Mouse (Mus musculus): Measurements from ENCODE around the gene Pcsk4. TPM values are rescaled to one million over a fixed set of nuclear protein-coding genes. Genes with fewer than 3 reads are reported as not detected.
A peak's percentile ranks its signal among the peaks of the same experiment; 100 is the strongest.

The Pcsk4 gene
- polyA plus RNA-seq, 1 experiment from 2014 or later = 1.9 TPM

DNA sequence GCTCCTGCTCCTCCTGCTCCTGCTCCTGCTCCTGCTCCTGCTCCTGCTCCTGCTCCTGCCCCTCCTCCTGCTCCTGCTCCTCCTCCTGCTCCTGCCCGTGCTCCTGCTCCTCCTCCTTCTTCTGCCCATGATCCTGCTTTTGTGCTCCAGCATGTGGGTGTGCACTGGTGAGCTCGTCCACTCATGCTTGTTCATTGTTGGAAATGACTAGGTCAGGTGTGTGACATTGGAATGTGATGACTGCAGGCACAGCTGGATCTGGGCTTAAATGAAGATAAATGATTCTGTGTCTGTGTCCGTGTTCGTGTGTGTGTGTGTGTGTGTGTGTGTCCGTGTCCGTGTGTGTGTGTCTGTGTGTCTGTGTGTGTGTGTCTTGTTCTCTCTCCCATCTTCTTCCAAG lies 39.1 kb upstream of the Pcsk4 start:
- Histone ChIP-seq H3K4me3 (ENCODE audit: low read length) (no peak overlapping the region), H3K36me3 (ENCODE audit: control insufficient read depth, insufficient read depth) (no peaks in the 10 kb centered on the region), H3K4me1 (ENCODE audit: control insufficient read depth, insufficient read depth, low read length) (no peaks in the 10 kb centered on the region), H3K27me3 (ENCODE audit: control insufficient read depth, insufficient read depth, low read length) (peaks cover 25% of the 10 kb centered on the region), H3K4me2 (ENCODE audit: low read depth, low read length) (no peak overlapping the region), H3K9me3 (replicated peaks; ENCODE audit: control insufficient read depth, low read length) (peaks cover 2% of the 10 kb centered on the region; the same call in 1 of the 2 replicates), H3K27ac (ENCODE audit: low read length) (no peak overlapping the region), H3K9ac (ENCODE audit: low read length) (no peak overlapping the region)
- no peak for ATAC-seq (replicated peaks; ENCODE audit: extremely low read depth, insufficient read depth, low FRiP score)
- 78% methylated on average over 6 of the region's 6 CpGs for WGBS

DNA sequence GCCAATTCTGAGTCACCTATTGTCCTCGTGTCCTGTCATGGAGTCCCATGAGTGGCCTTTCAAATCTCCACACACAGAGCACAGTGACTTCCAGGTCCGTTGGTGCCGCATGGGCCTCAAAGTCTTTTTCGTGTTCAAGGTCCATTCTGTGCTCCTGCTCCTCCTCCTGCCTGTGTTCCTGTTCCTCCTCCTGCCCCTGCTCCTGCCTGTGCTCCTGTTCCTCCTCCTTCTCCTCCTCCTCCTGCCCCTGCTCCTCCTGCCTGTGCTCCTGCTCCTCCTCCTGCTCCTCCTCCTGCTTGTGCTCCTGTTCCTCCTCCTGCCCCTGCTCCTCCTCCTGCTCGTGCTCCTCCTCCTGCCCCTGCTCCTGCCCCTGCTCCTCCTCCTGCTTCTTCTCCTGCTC lies 38.7 kb upstream of the Pcsk4 start:
- no peak overlapping the region for H3K4me3 ChIP-seq (ENCODE audit: low read length)
- no peaks in the 10 kb centered on the region for H3K36me3 ChIP-seq (ENCODE audit: control insufficient read depth, insufficient read depth)
- no peak overlapping the region for H3K9ac ChIP-seq (ENCODE audit: low read length)
- H3K27ac ChIP-seq (ENCODE audit: low read length) = no peak overlapping the region
- H3K9me3 ChIP-seq (replicated peaks; ENCODE audit: control insufficient read depth, low read length) = peaks cover 2% of the 10 kb centered on the region; the same call in 1 of the 2 replicates
- no peak for ATAC-seq (replicated peaks; ENCODE audit: extremely low read depth, insufficient read depth, low FRiP score)
- H3K27me3 ChIP-seq (ENCODE audit: control insufficient read depth, insufficient read depth, low read length) = peaks cover 26% of the 10 kb centered on the region
- 53% methylated on average over 5 of the region's 5 CpGs for WGBS
- H3K4me2 ChIP-seq (ENCODE audit: low read depth, low read length) = no peak overlapping the region
- no peaks in the 10 kb centered on the region for H3K4me1 ChIP-seq (ENCODE audit: control insufficient read depth, insufficient read depth, low read length)

DNA sequence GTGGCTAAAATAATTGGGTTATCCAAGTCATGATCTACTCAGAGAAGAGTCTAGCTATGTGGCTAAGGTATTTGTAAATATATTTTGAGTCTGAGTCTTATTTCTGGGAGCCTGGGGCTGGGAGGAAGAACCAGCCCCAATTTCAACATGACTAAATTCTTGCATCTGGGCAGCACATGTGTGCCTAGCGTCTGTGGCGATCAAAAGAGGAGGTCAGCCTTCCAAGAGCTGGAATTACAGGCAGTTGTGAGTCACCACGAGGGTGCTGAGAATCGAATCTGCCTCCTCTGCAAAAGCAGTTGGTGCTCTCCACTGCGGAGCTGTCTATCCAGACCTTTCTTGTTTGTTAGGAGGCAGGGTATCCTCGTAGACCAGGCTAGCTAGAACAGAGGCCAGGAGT lies 36.4 kb upstream of the Pcsk4 start:
- no peak for ATAC-seq (replicated peaks; ENCODE audit: extremely low read depth, insufficient read depth, low FRiP score)
- H3K27me3 ChIP-seq (ENCODE audit: control insufficient read depth, insufficient read depth, low read length) = peaks cover 32% of the 10 kb centered on the region
- H3K36me3 ChIP-seq (ENCODE audit: control insufficient read depth, insufficient read depth) = no peaks in the 10 kb centered on the region

DNA sequence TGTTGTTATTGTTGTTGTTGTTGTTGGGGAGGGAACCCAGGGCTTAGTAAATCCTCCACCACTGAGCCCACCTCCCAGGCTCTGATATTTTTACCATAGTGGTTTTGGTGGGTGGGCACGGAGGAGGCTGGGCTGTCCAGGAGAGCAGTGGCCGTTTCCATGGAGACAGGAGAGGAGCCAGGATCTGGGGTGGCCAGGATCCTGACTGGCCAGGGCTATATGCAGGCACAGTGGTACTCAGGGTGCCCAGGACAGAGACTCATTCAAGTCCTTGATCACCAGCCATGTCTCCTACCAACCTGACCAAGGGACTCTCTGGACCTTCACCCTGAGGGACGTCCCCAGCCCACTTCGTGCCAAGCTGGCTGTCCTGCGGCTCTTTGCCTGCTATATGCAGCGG lies 34.4 kb upstream of the Pcsk4 start:
- Histone ChIP-seq H3K27ac (ENCODE audit: low read length) (no peak overlapping the region), H3K27me3 (ENCODE audit: control insufficient read depth, insufficient read depth, low read length) (peaks cover 50% of the 10 kb centered on the region), H3K4me1 (ENCODE audit: control insufficient read depth, insufficient read depth, low read length) (no peaks in the 10 kb centered on the region), H3K36me3 (ENCODE audit: control insufficient read depth, insufficient read depth) (no peaks in the 10 kb centered on the region), H3K9ac (ENCODE audit: low read length) (no peak overlapping the region), H3K4me2 (ENCODE audit: low read depth, low read length) (no peak overlapping the region), H3K4me3 (ENCODE audit: low read length) (no peak overlapping the region), H3K9me3 (replicated peaks; ENCODE audit: control insufficient read depth, low read length) (peaks cover 2% of the 10 kb centered on the region; the same call in 1 of the 2 replicates)
- no peak for ATAC-seq (replicated peaks; ENCODE audit: extremely low read depth, insufficient read depth, low FRiP score)
- 37% methylated on average over 6 of the region's 6 CpGs for WGBS

More for the DNA sequence above, 36.4 kb upstream of the Pcsk4 start:
- 64% methylated on average over 6 of the region's 6 CpGs for WGBS
- Histone ChIP-seq H3K9me3 (replicated peaks; ENCODE audit: control insufficient read depth, low read length) (peaks cover 2% of the 10 kb centered on the region; the same call in 1 of the 2 replicates), H3K27ac (ENCODE audit: low read length) (no peak overlapping the region), H3K9ac (ENCODE audit: low read length) (no peak overlapping the region), H3K4me1 (ENCODE audit: control insufficient read depth, insufficient read depth, low read length) (no peaks in the 10 kb centered on the region), H3K4me2 (ENCODE audit: low read depth, low read length) (no peak overlapping the region), H3K4me3 (ENCODE audit: low read length) (no peak overlapping the region)

GRCm38 (mm10) chr10:80357994-80358639 lies 28.8 kb upstream of the Pcsk4 start:
- ATAC-seq (replicated peaks; ENCODE audit: extremely low read depth, insufficient read depth, low FRiP score) = no peak
- Histone ChIP-seq H3K4me3 (ENCODE audit: low read length) (0 out of 2 replicates have a peak overlapping the region, but pooled peaks have one; percentile 13), H3K9ac (ENCODE audit: low read length) (no peak overlapping the region), H3K4me1 (ENCODE audit: control insufficient read depth, insufficient read depth, low read length) (peaks cover 5% of the 10 kb centered on the region; the same call in 1 of the 2 replicates), H3K9me3 (replicated peaks; ENCODE audit: control insufficient read depth, low read length) (no peaks in the 10 kb centered on the region; the same call in 1 of the 2 replicates), H3K4me2 (ENCODE audit: low read depth, low read length) (peak overlapping the region; percentile 46), H3K36me3 (ENCODE audit: control insufficient read depth, insufficient read depth) (no peaks in the 10 kb centered on the region), H3K27ac (ENCODE audit: low read length) (no peak overlapping the region), H3K27me3 (ENCODE audit: control insufficient read depth, insufficient read depth, low read length) (peaks cover 75% of the 10 kb centered on the region)
- WGBS = 5% methylated on average over 31 of the region's 31 CpGs

DNA sequence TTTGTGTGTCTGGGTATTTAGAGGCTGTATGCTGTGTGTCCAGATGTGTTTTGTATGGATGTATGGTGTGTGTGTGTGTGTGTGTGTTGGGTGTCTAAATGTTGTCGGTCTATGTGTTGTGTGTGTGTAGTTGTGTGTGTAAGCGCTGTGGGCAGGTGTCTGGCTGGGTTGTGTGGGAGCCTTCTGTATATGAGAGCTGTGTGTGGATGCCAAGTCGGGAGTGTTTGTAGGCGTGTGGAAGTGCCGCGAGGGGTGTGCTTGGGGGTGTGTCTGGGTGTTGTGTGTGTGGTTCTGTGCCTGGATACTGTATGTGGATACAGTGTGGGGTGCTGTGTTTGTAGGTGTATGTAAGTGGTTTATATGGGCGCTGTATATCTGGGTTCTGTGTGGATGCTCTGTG lies 28.0 kb upstream of the Pcsk4 start:
- Histone ChIP-seq H3K4me3 (ENCODE audit: low read length) (no peak overlapping the region), H3K36me3 (ENCODE audit: control insufficient read depth, insufficient read depth) (no peaks in the 10 kb centered on the region), H3K27ac (ENCODE audit: low read length) (no peak overlapping the region), H3K4me1 (ENCODE audit: control insufficient read depth, insufficient read depth, low read length) (peaks cover 5% of the 10 kb centered on the region; the same call in 1 of the 2 replicates), H3K4me2 (ENCODE audit: low read depth, low read length) (no peak overlapping the region), H3K9ac (ENCODE audit: low read length) (no peak overlapping the region), H3K9me3 (replicated peaks; ENCODE audit: control insufficient read depth, low read length) (no peaks in the 10 kb centered on the region; the same call in 1 of the 2 replicates), H3K27me3 (ENCODE audit: control insufficient read depth, insufficient read depth, low read length) (peaks cover 77% of the 10 kb centered on the region)
- ATAC-seq (replicated peaks; ENCODE audit: extremely low read depth, insufficient read depth, low FRiP score) = no peak
- WGBS = 35% methylated on average over 7 of the region's 7 CpGs

GRCm38 (mm10) chr10:80356737-80357136 lies 27.4 kb upstream of the Pcsk4 start:
- no peak for ATAC-seq (replicated peaks; ENCODE audit: extremely low read depth, insufficient read depth, low FRiP score)
- Histone ChIP-seq H3K4me2 (ENCODE audit: low read depth, low read length) (peak overlapping the region; percentile 50), H3K27ac (ENCODE audit: low read length) (no peak overlapping the region), H3K9ac (ENCODE audit: low read length) (no peak overlapping the region), H3K4me1 (ENCODE audit: control insufficient read depth, insufficient read depth, low read length) (peaks cover 5% of the 10 kb centered on the region; the same call in 1 of the 2 replicates), H3K27me3 (ENCODE audit: control insufficient read depth, insufficient read depth, low read length) (peaks cover 82% of the 10 kb centered on the region), H3K36me3 (ENCODE audit: control insufficient read depth, insufficient read depth) (no peaks in the 10 kb centered on the region), H3K9me3 (replicated peaks; ENCODE audit: control insufficient read depth, low read length) (no peaks in the 10 kb centered on the region; the same call in 1 of the 2 replicates), H3K4me3 (ENCODE audit: low read length) (peak overlapping the region; percentile 27)
- 3% methylated on average over 34 of the region's 34 CpGs for WGBS

- H3K27me3 ChIP-seq (ENCODE audit: control insufficient read depth, insufficient read depth, low read length) = peaks cover 83% of the 10 kb centered on the region
- no peaks in the 10 kb centered on the region for H3K36me3 ChIP-seq (ENCODE audit: control insufficient read depth, insufficient read depth)
- H3K9me3 ChIP-seq (replicated peaks; ENCODE audit: control insufficient read depth, low read length) = no peaks in the 10 kb centered on the region; the same call in 1 of the 2 replicates
- peak within 1 kb of the TSS; percentile 27 for H3K4me3 ChIP-seq (ENCODE audit: low read length)
- WGBS = 1% methylated on average over 50 of the region's 53 CpGs
- H3K9ac ChIP-seq (ENCODE audit: low read length) = no peak within 1 kb of the TSS
- peaks cover 5% of the 10 kb centered on the region; the same call in 1 of the 2 replicates for H3K4me1 ChIP-seq (ENCODE audit: control insufficient read depth, insufficient read depth, low read length)
- no peak for ATAC-seq (replicated peaks; ENCODE audit: extremely low read depth, insufficient read depth, low FRiP score)
- no peak within 1 kb of the TSS for H3K27ac ChIP-seq (ENCODE audit: low read length)
- H3K4me2 ChIP-seq (ENCODE audit: low read depth, low read length) = peak within 1 kb of the TSS; percentile 50
Measured at GRCm38 (mm10) chr10:80356001-80356682, 26.8 kb upstream of the Pcsk4 start, which contains the start of gene Plk5. Gene Plk5 (plus strand): TSS chr10:80356459.

GRCm38 (mm10) chr10:80355431-80355830 lies 26.1 kb upstream of the Pcsk4 start:
- H3K4me3 ChIP-seq (ENCODE audit: low read length) = no peak overlapping the region
- no peak for ATAC-seq (replicated peaks; ENCODE audit: extremely low read depth, insufficient read depth, low FRiP score)
- 15% methylated on average over 9 of the region's 9 CpGs for WGBS

More at GRCm38 (mm10) chr10:80355431-80355830, 26.1 kb upstream of the Pcsk4 start:
- H3K9ac ChIP-seq (ENCODE audit: low read length) = no peak overlapping the region
- H3K4me2 ChIP-seq (ENCODE audit: low read depth, low read length) = no peak overlapping the region
- H3K36me3 ChIP-seq (ENCODE audit: control insufficient read depth, insufficient read depth) = no peaks in the 10 kb centered on the region
- H3K27ac ChIP-seq (ENCODE audit: low read length) = no peak overlapping the region
- peaks cover 5% of the 10 kb centered on the region; the same call in 1 of the 2 replicates for H3K4me1 ChIP-seq (ENCODE audit: control insufficient read depth, insufficient read depth, low read length)
- H3K27me3 ChIP-seq (ENCODE audit: control insufficient read depth, insufficient read depth, low read length) = peaks cover 85% of the 10 kb centered on the region
- H3K9me3 ChIP-seq (replicated peaks; ENCODE audit: control insufficient read depth, low read length) = no peaks in the 10 kb centered on the region; the same call in 1 of the 2 replicates
